Mouse (Mus musculus) thymus, adult 18-20 months (tissue): ENCODE data around the gene Mars2.

Experiments used
- DNase-seq, 2 experiments: peaks; one replicate each; pipeline ENCODE4 v3.0.0; 2022; ENCODE audit warnings: mixed read lengths in 2 of 2

Gene Mars2

DNA sequence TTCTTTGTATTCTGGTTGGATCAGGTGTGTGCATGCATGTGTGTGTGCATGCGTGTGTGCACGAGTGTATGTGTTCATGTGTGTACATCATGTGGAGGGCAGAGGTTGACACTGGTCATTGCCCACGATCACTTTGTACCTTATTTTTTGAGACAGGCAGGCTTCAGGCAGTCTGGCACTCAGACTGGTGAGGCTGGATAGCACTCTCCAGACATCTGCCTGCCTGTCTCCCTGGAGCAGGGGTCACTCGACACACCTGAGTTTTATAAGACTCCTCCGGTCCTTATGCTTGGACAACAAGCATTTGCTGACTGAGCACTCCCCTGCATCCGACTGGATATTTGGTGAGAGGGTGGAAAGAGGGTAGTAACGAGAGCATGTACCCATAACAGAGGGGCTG, 14.0 kb upstream of the Mars2 start:
- no peak for DNase-seq

DNA sequence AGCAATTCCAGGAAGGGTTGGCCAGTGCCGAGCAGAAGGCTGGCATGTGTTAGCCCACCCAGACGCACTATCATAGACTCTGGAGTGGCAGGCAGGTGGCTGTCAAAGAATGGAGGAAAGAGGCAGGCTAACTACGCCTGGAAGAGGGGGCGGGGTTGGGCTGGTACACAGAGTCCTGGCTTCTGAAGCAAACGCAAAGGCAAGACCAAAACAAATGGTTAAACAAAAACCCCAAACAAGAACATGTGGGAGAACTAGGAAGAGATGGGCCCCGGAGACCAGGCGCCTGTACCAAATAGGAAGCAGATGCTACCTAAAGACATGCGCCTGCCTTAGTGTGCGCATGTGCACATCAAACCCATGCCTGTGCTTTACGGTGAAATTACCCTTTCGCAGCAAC, 12.9 kb upstream of the Mars2 start:
- DNase-seq = no peak

- no peak for DNase-seq
These were observed 11.6 kb upstream of the Mars2 start for GRCm38 (mm10) chr1:55225398-55225797.

DNA sequence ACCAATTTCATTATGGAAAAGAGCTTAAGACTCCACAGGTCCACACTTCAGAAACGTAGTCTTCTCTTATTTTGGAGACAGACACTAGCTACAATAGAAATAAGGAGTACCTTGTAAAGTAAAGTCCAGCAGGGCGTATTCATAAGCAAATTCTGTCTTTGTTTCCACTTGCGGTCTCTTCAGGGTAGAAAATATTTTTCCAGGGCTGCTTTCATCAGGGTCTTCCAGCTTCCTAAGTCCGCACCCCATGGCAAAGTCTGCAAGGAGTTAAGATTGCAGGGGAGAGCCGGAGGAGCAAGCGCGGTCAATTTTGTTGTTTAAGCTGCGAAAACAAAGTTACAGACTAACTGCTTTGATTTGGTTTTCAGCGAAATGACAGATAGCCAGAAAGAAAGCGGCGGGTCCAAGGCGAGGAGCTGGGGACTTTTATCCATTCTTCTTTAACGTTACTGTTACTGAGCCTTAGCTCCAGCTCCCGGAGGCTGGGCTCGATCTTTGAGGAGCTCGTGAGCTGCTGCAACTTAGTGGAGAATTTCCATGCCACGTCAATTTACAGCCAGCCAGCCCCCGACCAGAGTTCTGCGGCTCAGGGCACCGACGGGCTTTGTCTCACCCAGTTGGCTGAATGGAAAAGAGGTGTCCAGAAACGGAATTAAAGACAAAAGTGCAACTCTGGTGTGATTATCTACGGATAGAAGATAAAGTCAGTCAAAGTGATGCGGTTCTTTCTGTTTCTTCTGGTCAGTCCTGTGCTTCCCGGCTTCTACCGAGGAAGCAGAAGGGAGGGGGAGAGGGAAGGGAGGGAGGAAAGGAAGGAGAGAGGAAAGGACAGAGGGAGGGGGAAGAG, 10.7 kb upstream of the Mars2 start, which contains the start of gene Rftn2:
Gene Rftn2, minus strand, starts transcription at position 772 of the 847 bp plus-strand sequence.
- DNase-seq = no peak

GRCm38 (mm10) chr1:55227376-55227775, 9.6 kb upstream of the Mars2 start:
- no peak for DNase-seq

- no peak for DNase-seq
These were observed 8.6 kb upstream of the Mars2 start for GRCm38 (mm10) chr1:55228256-55228884.

- DNase-seq = no peak
These were observed 2.0 kb upstream of the Mars2 start for GRCm38 (mm10) chr1:55234910-55235520.

DNA sequence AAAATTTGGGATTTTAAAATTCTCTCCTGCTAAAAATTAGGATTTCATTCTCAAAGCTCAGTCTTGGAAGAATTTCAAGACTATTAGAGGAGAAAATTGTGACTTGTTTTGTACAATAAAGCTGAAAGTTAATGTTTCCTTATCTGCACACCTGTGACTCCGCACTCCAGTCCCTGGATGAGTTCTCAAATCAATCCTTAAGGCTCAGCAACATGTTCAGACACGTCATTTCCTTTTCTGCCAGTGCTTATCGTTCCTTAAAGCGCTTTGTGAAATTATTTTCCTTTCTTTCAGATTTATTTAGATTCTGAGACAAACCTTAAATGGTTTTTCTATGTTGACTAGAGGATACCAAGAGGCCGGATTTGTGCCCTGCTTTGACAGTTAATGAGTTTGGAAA, 490 bp upstream of the Mars2 start:
- DNase-seq = no peak

GRCm38 (mm10) chr1:55237643-55238161, 725 bp downstream of the Mars2 start:
- DNase-seq = no peak

DNA sequence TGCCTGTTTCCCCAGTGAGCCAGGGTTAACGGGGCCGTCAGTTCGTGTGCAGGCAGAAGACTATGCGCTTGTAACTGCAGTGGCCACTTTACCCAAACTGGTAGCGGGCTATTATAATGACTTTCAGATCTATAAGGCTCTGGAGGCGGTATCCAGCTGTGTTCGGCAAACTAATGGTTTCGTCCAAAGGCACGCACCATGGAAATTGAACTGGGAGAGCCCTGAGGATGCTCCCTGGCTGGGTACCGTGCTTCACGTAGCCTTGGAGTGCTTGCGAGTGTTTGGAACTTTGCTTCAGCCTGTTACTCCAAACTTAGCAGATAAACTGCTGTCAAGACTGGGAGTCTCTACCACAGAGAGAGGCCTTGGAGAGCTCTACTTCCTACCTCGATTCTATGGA, 1.5 kb downstream of the Mars2 start:
- DNase-seq = no peak

GRCm38 (mm10) chr1:55239237-55239636, 2.3 kb downstream of the Mars2 start:
- peak in 1 of 2 experiments; percentile 26 for DNase-seq

- no peak for DNase-seq
These were observed 9.4 kb downstream of the Mars2 start for GRCm38 (mm10) chr1:55246374-55246773.

DNA sequence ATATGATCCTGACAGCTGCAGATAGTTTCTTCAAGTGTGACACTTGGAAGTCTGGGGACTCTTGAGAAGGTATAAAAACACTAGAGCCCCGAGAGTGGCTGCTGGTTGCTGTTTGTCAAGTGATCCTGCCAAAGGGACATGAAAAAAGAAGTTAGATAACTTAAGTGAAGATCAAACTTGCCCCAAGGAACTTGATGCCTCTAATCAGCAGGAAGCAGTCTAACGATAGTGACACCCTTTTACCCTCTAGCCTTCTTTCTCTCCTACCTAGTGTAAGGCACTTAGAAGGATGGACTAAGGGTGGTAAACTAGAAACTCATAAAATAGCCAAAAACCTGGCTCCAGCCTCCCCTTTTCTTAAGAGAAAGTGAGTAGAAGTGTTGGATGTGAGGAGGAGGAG, 27.4 kb downstream of the Mars2 start:
- no peak for DNase-seq

GRCm38 (mm10) chr1:55265447-55265846, 28.5 kb downstream of the Mars2 start:
- no peak for DNase-seq

DNA sequence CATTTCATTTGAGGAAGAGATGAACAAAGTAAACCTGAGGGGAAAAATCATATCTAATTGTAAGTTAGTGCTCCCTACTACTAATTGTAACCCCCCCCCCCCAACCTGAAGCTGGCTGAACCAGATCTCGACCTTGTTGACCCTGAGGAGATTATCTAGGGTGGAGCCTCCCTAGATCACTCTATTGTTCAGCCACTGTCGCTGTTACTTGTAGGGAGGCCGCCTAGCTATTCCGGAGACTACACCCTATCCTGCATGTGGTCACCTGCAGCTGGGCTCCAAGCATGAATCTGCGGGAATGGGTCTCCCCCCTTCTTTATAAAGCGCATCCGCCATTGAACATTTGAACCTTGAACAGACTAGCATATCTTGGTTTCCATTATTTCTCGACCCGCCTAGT, 42.1 kb downstream of the Mars2 start:
- DNase-seq = no peak
